9 mouse cellular contexts compared by ENCODE assay signal in genomic region chr17:90809197-90810163, GRCm38 (mm10).
DNase-seq lines count a peak whose midpoint lies in the region; ATAC-seq and TF ChIP-seq lines count a peak whose summit lies in the region.
"Had no signal": no experiment of that assay in that cellular context is flagged by ENCODE, and none has a peak within 500 bp of the region (broad histone marks: within the 10 kb centered on the region; RNA-seq: fewer than 3 reads in every experiment).

No protein-coding gene starts in this region.

- no peaks in the 10 kb centered on the region for H3K9me3 ChIP-seq in E14TG2a.4 (ENCODE audit: low read length)
- H3K9me3 ChIP-seq in embryonic facial prominence, embryonic 11.5 days (replicated peaks; ENCODE audit: control insufficient read depth, low read length): no peaks in the 10 kb centered on the region
- no peaks in the 10 kb centered on the region for H3K9me3 ChIP-seq in liver, embryonic 11.5 days (ENCODE audit: control insufficient read depth, low read length)
- H3K9me3 ChIP-seq in neural tube, embryonic 12.5 days: no peaks in the 10 kb centered on the region
- H3K9me3 ChIP-seq: embryonic facial prominence, embryonic 13.5 days had no signal

- H3K9ac ChIP-seq in embryonic facial prominence, embryonic 11.5 days (replicated peaks; ENCODE audit: low read length): no peak overlapping the region
- no peak overlapping the region for H3K9ac ChIP-seq in liver, embryonic 11.5 days (ENCODE audit: low read depth, low read length)
- no peak overlapping the region for H3K9ac ChIP-seq in neural tube, embryonic 12.5 days
- H3K9ac ChIP-seq: embryonic facial prominence, embryonic 13.5 days had no signal

- ATAC-seq in embryonic facial prominence, embryonic 11.5 days (replicated peaks; ENCODE audit: insufficient number of reproducible peaks, low FRiP score, low TSS enrichment, low read depth): peak; percentile 70; the same call in 1 of the 2 replicates
- ATAC-seq in liver, embryonic 11.5 days (replicated peaks; ENCODE audit: low FRiP score): peak; percentile 57; the same call in 1 of the 2 replicates
- ATAC-seq in neural tube, embryonic 12.5 days (ENCODE audit: low FRiP score, low read depth): peak; percentile 66; the same call in 1 of the 2 replicates

- no peak overlapping the region for H3K27ac ChIP-seq in embryonic facial prominence, embryonic 11.5 days (replicated peaks; ENCODE audit: low read depth, low read length)
- H3K27ac ChIP-seq in liver, embryonic 11.5 days (ENCODE audit: low read depth, low read length): no peak overlapping the region
- no peak overlapping the region for H3K27ac ChIP-seq in neural tube, embryonic 12.5 days
- H3K27ac ChIP-seq: embryonic facial prominence, embryonic 13.5 days had no signal

- H3K4me1 ChIP-seq in E14TG2a.4 (replicated peaks; ENCODE audit: low read depth, low read length): no peaks in the 10 kb centered on the region
- no peaks in the 10 kb centered on the region for H3K4me1 ChIP-seq in embryonic facial prominence, embryonic 11.5 days (ENCODE audit: control insufficient read depth, insufficient read depth, low read length)
- no peaks in the 10 kb centered on the region for H3K4me1 ChIP-seq in liver, embryonic 11.5 days (replicated peaks; ENCODE audit: control insufficient read depth, insufficient read depth, low read length)
- no peaks in the 10 kb centered on the region for H3K4me1 ChIP-seq in neural tube, embryonic 12.5 days
- H3K4me1 ChIP-seq: embryonic facial prominence, embryonic 13.5 days had no signal

- no peaks in the 10 kb centered on the region for H3K27me3 ChIP-seq in E14TG2a.4 (ENCODE audit: insufficient read depth, low read length)
- no peaks in the 10 kb centered on the region for H3K27me3 ChIP-seq in embryonic facial prominence, embryonic 11.5 days (ENCODE audit: control insufficient read depth, insufficient read depth, low read length)
- no peaks in the 10 kb centered on the region for H3K27me3 ChIP-seq in liver, embryonic 11.5 days (replicated peaks; ENCODE audit: control insufficient read depth, insufficient read depth, low read length)
- no peaks in the 10 kb centered on the region for H3K27me3 ChIP-seq in neural tube, embryonic 12.5 days (replicated peaks)
- H3K27me3 ChIP-seq: embryonic facial prominence, embryonic 13.5 days had no signal

- no peak overlapping the region for H3K4me3 ChIP-seq in E14TG2a.4 (replicated peaks; ENCODE audit: low read length)
- no peak overlapping the region for H3K4me3 ChIP-seq in embryonic facial prominence, embryonic 11.5 days (ENCODE audit: low read depth, low read length)
- no peak overlapping the region for H3K4me3 ChIP-seq in liver, embryonic 11.5 days (ENCODE audit: low read depth, low read length)
- H3K4me3 ChIP-seq in neural tube, embryonic 12.5 days: no peak overlapping the region
- H3K4me3 ChIP-seq: embryonic facial prominence, embryonic 13.5 days had no signal

- no peaks in the 10 kb centered on the region for H3K36me3 ChIP-seq in E14TG2a.4 (ENCODE audit: insufficient read depth, low read length)
- no peaks in the 10 kb centered on the region for H3K36me3 ChIP-seq in embryonic facial prominence, embryonic 11.5 days (replicated peaks; ENCODE audit: control insufficient read depth, insufficient read depth, low read depth, low read length)
- no peaks in the 10 kb centered on the region for H3K36me3 ChIP-seq in liver, embryonic 11.5 days (ENCODE audit: control insufficient read depth, insufficient read depth, low read length)
- no peaks in the 10 kb centered on the region for H3K36me3 ChIP-seq in neural tube, embryonic 12.5 days
- H3K36me3 ChIP-seq: embryonic facial prominence, embryonic 13.5 days had no signal

- TF ChIP-seq CTCF in E14TG2a.4 (conservative IDR thresholded peaks at IDR 0.05; ENCODE audit: low read length): peak; percentile 65

- no peak overlapping the region for H3K4me2 ChIP-seq in embryonic facial prominence, embryonic 11.5 days (ENCODE audit: low read depth, low read length)
- H3K4me2 ChIP-seq in liver, embryonic 11.5 days: no peak overlapping the region
- H3K4me2 ChIP-seq in neural tube, embryonic 12.5 days (replicated peaks): no peak overlapping the region
- H3K4me2 ChIP-seq: embryonic facial prominence, embryonic 13.5 days had no signal

- DNase-seq in adrenal gland, postnatal 25 days: peak; percentile 44
- DNase-seq in embryonic facial prominence, embryonic 11.5 days (ENCODE audit: low spot score): peak; percentile 79
- peak; percentile 21 to 35 for DNase-seq in heart, postnatal 36 days
- peak; percentile 55 to 79 for DNase-seq in kidney, postnatal 36 days
- DNase-seq in liver, embryonic 11.5 days (ENCODE audit: low spot score): no peak
- DNase-seq in spleen, adult 12 weeks (ENCODE audit: low spot score): no peak

- 66% methylated on average over 8 of the region's 8 CpGs for WGBS in embryonic facial prominence, embryonic 11.5 days
- 61% methylated on average over 8 of the region's 8 CpGs for WGBS in liver, embryonic 11.5 days
- 70% methylated on average over 8 of the region's 8 CpGs for WGBS in neural tube, embryonic 12.5 days

- intact Hi-C loops in heart, postnatal 36 days (cut with DNase I): no loop called here

Comparison
In these comparisons a context has a peak if more than half of its experiments do, and no peak if none do; other contexts are left out.
1. DNase-seq: peak in adrenal gland, postnatal 25 days (single experiment), embryonic facial prominence, embryonic 11.5 days (single experiment), heart, postnatal 36 days (2 of 2) and kidney, postnatal 36 days (2 of 2); none in liver, embryonic 11.5 days (single experiment) and spleen, adult 12 weeks (single experiment).
2. Peak in every context shown above with its lines, with median percentiles within 50 percentile points of each other: ATAC-seq.